Mouse (Mus musculus) splenic B cell, adult 2 months (primary cell): ENCODE data around the gene Vti1a.
A peak's percentile ranks its signal among the peaks of the same experiment; 100 is the strongest.

Source experiments
- DNase-seq: peaks from one replicate; pipeline ENCODE4 v3.0.0-alpha.2; 2011; ENCODE audit warnings: low read depth, low spot score
- H3K27me3 ChIP-seq: 2 replicates; pipeline ENCODE4 v1.6.1; 2012; ENCODE audit warnings: mild to moderate bottlenecking, low read length, moderate library complexity, mixed read lengths; ENCODE audit not compliant: control insufficient read depth, poor library complexity, insufficient read depth, severe bottlenecking
- H3K36me3 ChIP-seq: 2 replicates; pipeline ENCODE4 v1.6.1; 2012; ENCODE audit warnings: mild to moderate bottlenecking, low read length, moderate library complexity, mixed read lengths; ENCODE audit not compliant: control insufficient read depth, poor library complexity, insufficient read depth, severe bottlenecking

Vti1a gene

GRCm38 (mm10) chr19:55332641-55333268, 16.7 kb downstream of the Vti1a start:
- DNase-seq, result peak; percentile 81
- H3K36me3 ChIP-seq, result no peaks in the 10 kb centered on the region; the same call in none of the 2 replicates

GRCm38 (mm10) chr19:55335881-55336280, 19.8 kb downstream of the Vti1a start:
- H3K27me3 ChIP-seq, result no peaks in the 10 kb centered on the region; the same call in 1 of the 2 replicates
- DNase-seq, result peak; percentile 33
- no peaks in the 10 kb centered on the region for H3K36me3 ChIP-seq

More at GRCm38 (mm10) chr19:55332641-55333268, 16.7 kb downstream of the Vti1a start:
- H3K27me3 ChIP-seq, result no peaks in the 10 kb centered on the region; the same call in 1 of the 2 replicates

- Histone ChIP-seq H3K36me3 (no peaks in the 10 kb centered on the region), H3K27me3 (no peaks in the 10 kb centered on the region; the same call in 1 of the 2 replicates)
- no peak for DNase-seq
Measured at GRCm38 (mm10) chr19:55336441-55336840, 20.3 kb downstream of the Vti1a start.

- Histone ChIP-seq H3K27me3 (no peaks in the 10 kb centered on the region), H3K36me3 (no peaks in the 10 kb centered on the region)
- no peak for DNase-seq
Measured at GRCm38 (mm10) chr19:55337066-55337465, 21.0 kb downstream of the Vti1a start.

GRCm38 (mm10) chr19:55337664-55338063, 21.6 kb downstream of the Vti1a start:
- H3K36me3 ChIP-seq, result no peaks in the 10 kb centered on the region
- no peaks in the 10 kb centered on the region for H3K27me3 ChIP-seq
- DNase-seq, result no peak

GRCm38 (mm10) chr19:55340521-55340920, 24.4 kb downstream of the Vti1a start:
- no peak for DNase-seq
- Histone ChIP-seq H3K27me3 (no peaks in the 10 kb centered on the region), H3K36me3 (0 out of 2 replicates have a peak, but pooled peaks cover 1% of the 10 kb centered on the region)

- H3K27me3 ChIP-seq, result no peaks in the 10 kb centered on the region
- DNase-seq, result no peak
Measured at GRCm38 (mm10) chr19:55341377-55341776, 25.3 kb downstream of the Vti1a start.

GRCm38 (mm10) chr19:55342423-55342822, 26.3 kb downstream of the Vti1a start:
- Histone ChIP-seq H3K36me3 (0 out of 2 replicates have a peak, but pooled peaks cover 1% of the 10 kb centered on the region), H3K27me3 (no peaks in the 10 kb centered on the region)
- DNase-seq, result no peak

More at GRCm38 (mm10) chr19:55341377-55341776, 25.3 kb downstream of the Vti1a start:
- H3K36me3 ChIP-seq, result 0 out of 2 replicates have a peak, but pooled peaks cover 1% of the 10 kb centered on the region

- Histone ChIP-seq H3K27me3 (no peaks in the 10 kb centered on the region), H3K36me3 (0 out of 2 replicates have a peak, but pooled peaks cover 1% of the 10 kb centered on the region)
- DNase-seq, result no peak
Measured at GRCm38 (mm10) chr19:55343274-55343673, 27.2 kb downstream of the Vti1a start.

- no peaks in the 10 kb centered on the region for H3K27me3 ChIP-seq
- no peak for DNase-seq
- no peaks in the 10 kb centered on the region for H3K36me3 ChIP-seq
Measured at GRCm38 (mm10) chr19:55348187-55348586, 32.1 kb downstream of the Vti1a start.

- Histone ChIP-seq H3K36me3 (no peaks in the 10 kb centered on the region), H3K27me3 (no peaks in the 10 kb centered on the region)
- no peak for DNase-seq
Measured at GRCm38 (mm10) chr19:55350673-55351378, 34.7 kb downstream of the Vti1a start.

- DNase-seq, result no peak
- Histone ChIP-seq H3K27me3 (no peaks in the 10 kb centered on the region), H3K36me3 (no peaks in the 10 kb centered on the region; the same call in 1 of the 2 replicates)
Measured at GRCm38 (mm10) chr19:55362606-55363005, 46.5 kb downstream of the Vti1a start.

- no peaks in the 10 kb centered on the region for H3K27me3 ChIP-seq
- no peak for DNase-seq
- no peaks in the 10 kb centered on the region for H3K36me3 ChIP-seq
Measured at GRCm38 (mm10) chr19:55369691-55370090, 53.6 kb downstream of the Vti1a start.

- no peaks in the 10 kb centered on the region for H3K27me3 ChIP-seq
- no peak for DNase-seq
- H3K36me3 ChIP-seq, result 0 out of 2 replicates have a peak, but pooled peaks cover 2% of the 10 kb centered on the region
Measured at GRCm38 (mm10) chr19:55376331-55376730, 60.2 kb downstream of the Vti1a start.

- no peaks in the 10 kb centered on the region for H3K27me3 ChIP-seq
- 0 out of 2 replicates have a peak, but pooled peaks cover 5% of the 10 kb centered on the region for H3K36me3 ChIP-seq
- peak; percentile 5 for DNase-seq
Measured at GRCm38 (mm10) chr19:55377465-55377864, 61.4 kb downstream of the Vti1a start.
